Mouse (Mus musculus) MEL (cell line): ENCODE data around the gene Kxd1. TPM values are rescaled to one million over a fixed set of nuclear protein-coding genes. Genes with fewer than 3 reads are reported as not detected.

Experiments used
- DNase-seq: peaks from one replicate; pipeline ENCODE4 v3.0.0; 2011; ENCODE audit warnings: low read depth, low spot score
- H3K27ac ChIP-seq: 2 replicates; pipeline ENCODE4 v1.5.1; 2012; ENCODE audit warnings: low read depth, mild to moderate bottlenecking, control low read depth, low read length, moderate library complexity; ENCODE audit not compliant: control insufficient read depth
- H3K27me3 ChIP-seq, 2 experiments: fragments of 150-350 bp in 1 of 2; sonication (generic) in 1 of 2; 2 replicates each; pipeline ENCODE4 v1.6.1; 2012; ENCODE audit warnings: low read length in 2 of 2, mild to moderate bottlenecking in 2 of 2, improper control_type of control experiment in 1 of 2, moderate library complexity in 1 of 2; ENCODE audit not compliant: insufficient read depth in 2 of 2, control insufficient read depth in 1 of 2
- H3K36me3 ChIP-seq, 2 experiments: 2 replicates each; pipeline ENCODE4 v1.6.1; 2012 to 2014; ENCODE audit warnings: low read length in 2 of 2, improper control_type of control experiment in 1 of 2, inconsistent platforms in 1 of 2, mild to moderate bottlenecking in 1 of 2; ENCODE audit not compliant: insufficient read depth in 2 of 2, control insufficient read depth in 1 of 2
- H3K4me1 ChIP-seq, 2 experiments: fragments of 150-350 bp in 1 of 2; sonication (generic) in 1 of 2; 2 replicates each; pipeline ENCODE4 v1.6.1; 2012; ENCODE audit warnings: low read length in 2 of 2, improper control_type of control experiment in 1 of 2, mild to moderate bottlenecking in 1 of 2; ENCODE audit not compliant: insufficient read depth in 2 of 2, control insufficient read depth in 1 of 2
- H3K4me3 ChIP-seq, 2 experiments: fragments of 150-350 bp in 1 of 2; sonication (generic) in 1 of 2; 2 replicates each; pipeline ENCODE4 v1.5.1; 2012; ENCODE audit warnings: low read depth in 2 of 2, low read length in 2 of 2, mild to moderate bottlenecking in 2 of 2, moderate library complexity in 2 of 2, control low read depth in 1 of 2, improper control_type of control experiment in 1 of 2; ENCODE audit not compliant: control insufficient read depth in 1 of 2, insufficient read depth in 1 of 2
- H3K79me2 ChIP-seq: 2 replicates; pipeline ENCODE4 v1.6.1; 2012; ENCODE audit warnings: mild to moderate bottlenecking, low read length, moderate library complexity; ENCODE audit not compliant: control insufficient read depth, poor library complexity, insufficient read depth
- H3K9ac ChIP-seq: 2 replicates; pipeline ENCODE4 v1.6.1; 2012; ENCODE audit warnings: low read depth, mild to moderate bottlenecking, control low read depth, low read length, moderate library complexity; ENCODE audit not compliant: control insufficient read depth, poor library complexity, severe bottlenecking
- H3K9me3 ChIP-seq: fragments of 150-350 bp; sonication (generic); replicated peaks from 2 replicates; pipeline ENCODE4 v1.6.1; 2012; ENCODE audit warnings: mild to moderate bottlenecking, low read length, improper control_type of control experiment, moderate library complexity; ENCODE audit not compliant: insufficient read depth
- BHLHE40 ChIP-seq: IDR thresholded peaks from 2 replicates; pipeline ENCODE4 v1.6.1; 2012; ENCODE audit warnings: low read depth, mild to moderate bottlenecking, inconsistent platforms, low read length, improper control_type of control experiment, borderline replicate concordance
- ELF1 ChIP-seq: IDR thresholded peaks from 2 replicates; pipeline ENCODE4 v1.6.1; 2014; ENCODE audit warnings: low read depth, mild to moderate bottlenecking, inconsistent platforms, low read length, improper control_type of control experiment, moderate library complexity
- EP300 ChIP-seq, 2 experiments: IDR thresholded peaks; 2 replicates each; pipeline ENCODE4 v1.6.1; 2011; ENCODE audit warnings: improper control_type of control experiment in 2 of 2, low read length in 2 of 2, low read depth in 1 of 2, mild to moderate bottlenecking in 1 of 2
- ETS1 ChIP-seq: IDR thresholded peaks from 2 replicates; pipeline ENCODE4 v1.6.1; 2012; ENCODE audit warnings: low read depth, mild to moderate bottlenecking, inconsistent platforms, low read length, improper control_type of control experiment, moderate library complexity
- GATA1 ChIP-seq: IDR thresholded peaks from 2 replicates; pipeline ENCODE4 v1.6.1; 2011; ENCODE audit warnings: low read depth, low read length, improper control_type of control experiment
- MAFK ChIP-seq: IDR thresholded peaks from 2 replicates; pipeline ENCODE4 v1.6.1; 2011; ENCODE audit warnings: low read depth, mild to moderate bottlenecking, low read length, improper control_type of control experiment, borderline replicate concordance
- MAX ChIP-seq: IDR thresholded peaks from 2 replicates; pipeline ENCODE4 v1.6.1; 2011; ENCODE audit warnings: low read length, improper control_type of control experiment
- MXI1 ChIP-seq: IDR thresholded peaks from 2 replicates; pipeline ENCODE4 v1.6.1; 2011; ENCODE audit warnings: mild to moderate bottlenecking, low read depth, low read length, improper control_type of control experiment
- MYB ChIP-seq: IDR thresholded peaks from 2 replicates; pipeline ENCODE4 v1.6.1; 2011; ENCODE audit warnings: mild to moderate bottlenecking, low read depth, low read length, improper control_type of control experiment
- MYC ChIP-seq: IDR thresholded peaks from 2 replicates; pipeline ENCODE4 v1.6.1; 2011; ENCODE audit warnings: low read depth, mild to moderate bottlenecking, low read length, improper control_type of control experiment, moderate library complexity
- POLR2A ChIP-seq, 2 experiments: IDR thresholded peaks; 2 replicates each; pipeline ENCODE4 v1.6.1; 2011 to 2012; ENCODE audit warnings: low read length in 2 of 2, mild to moderate bottlenecking in 2 of 2, control low read depth in 1 of 2, improper control_type of control experiment in 1 of 2, low read depth in 1 of 2, moderate library complexity in 1 of 2; ENCODE audit not compliant: control insufficient read depth in 1 of 2, insufficient read depth in 1 of 2, poor library complexity in 1 of 2
- POLR2AphosphoS2 ChIP-seq: IDR thresholded peaks from 2 replicates; pipeline ENCODE4 v1.6.1; 2011; ENCODE audit warnings: low read length, improper control_type of control experiment
- RCOR1 ChIP-seq: IDR thresholded peaks from 2 replicates; pipeline ENCODE4 v1.6.1; 2012; ENCODE audit warnings: low read depth, mild to moderate bottlenecking, inconsistent platforms, low read length, improper control_type of control experiment
- SIN3A ChIP-seq: IDR thresholded peaks from 2 replicates; pipeline ENCODE4 v1.6.1; 2012; ENCODE audit warnings: low read length, improper control_type of control experiment, inconsistent platforms
- TAL1 ChIP-seq: IDR thresholded peaks from 2 replicates; pipeline ENCODE4 v1.6.1; 2012; ENCODE audit warnings: mild to moderate bottlenecking, inconsistent platforms, low read length, moderate library complexity, mixed read lengths
- TBP ChIP-seq: IDR thresholded peaks from 2 replicates; pipeline ENCODE4 v1.8.0; 2011; ENCODE audit warnings: low read depth, low read length, improper control_type of control experiment
- TCF12 ChIP-seq: IDR thresholded peaks from 2 replicates; pipeline ENCODE4 v1.6.1; 2014; ENCODE audit warnings: low read depth, mild to moderate bottlenecking, inconsistent platforms, low read length, improper control_type of control experiment, moderate library complexity
- USF1 ChIP-seq: IDR thresholded peaks from 2 replicates; pipeline ENCODE4 v1.6.1; 2014; ENCODE audit warnings: low read depth, mild to moderate bottlenecking, inconsistent platforms, low read length, improper control_type of control experiment, moderate library complexity
- USF2 ChIP-seq, 2 experiments: IDR thresholded peaks; 2 replicates each; pipeline ENCODE4 v1.6.1; 2011 to 2012; ENCODE audit warnings: improper control_type of control experiment in 2 of 2, low read length in 2 of 2, borderline replicate concordance in 1 of 2, inconsistent platforms in 1 of 2, low read depth in 1 of 2, mild to moderate bottlenecking in 1 of 2; ENCODE audit not compliant: insufficient read depth in 1 of 2
- ZC3H11A ChIP-seq: IDR thresholded peaks from 2 replicates; pipeline ENCODE4 v1.6.1; 2012; ENCODE audit warnings: low read depth, mild to moderate bottlenecking, inconsistent platforms, low read length, improper control_type of control experiment
- ZNF384 ChIP-seq: IDR thresholded peaks from 2 replicates; pipeline ENCODE4 v1.6.1; 2012; ENCODE audit warnings: low read depth, mild to moderate bottlenecking, inconsistent platforms, low read length, improper control_type of control experiment
- polyA plus RNA-seq, 2 experiments: library from polyadenylated mRNA; stranded (reverse) in 1 of 2; unstranded in 1 of 2; fragments of >175 nt in 1 of 2; fragments of >200 nt in 1 of 2; gene quantifications; 2 replicates each; pipeline versions ENCODE4 v1.2.1 to v1.2.4; 2012; ENCODE audit warnings: low replicate concordance in 2 of 2, low read depth in 1 of 2; ENCODE audit not compliant: insufficient read length in 2 of 2, insufficient read depth in 1 of 2, missing spikeins in 1 of 2
- total RNA-seq: library from RNA; depleted of rRNA; stranded (reverse); fragments of 300-350 nt; gene quantifications from 2 replicates; pipeline ENCODE4 v1.2.3, GENCODE M21; 2012

The Kxd1 gene
- total and polyA plus RNA-seq, 3 experiments, result 54.4 to 77.4 TPM; not detected in 1

- H3K9ac ChIP-seq, result no peak overlapping the region
- TF ChIP-seq MYC, result peak; percentile 93
- peak; percentile 86 for TF ChIP-seq TAL1
- peak; percentile 65; the same call in 1 of the 2 replicates for TF ChIP-seq RCOR1
- peak; percentile 25; the same call in 1 of the 2 replicates for TF ChIP-seq USF1
- peak; percentile 72 for TF ChIP-seq ETS1
- peak; percentile 88 for TF ChIP-seq MXI1
- TF ChIP-seq GATA1, result peak; percentile 74
- TF ChIP-seq MAFK, result no peak
- no peak for TF ChIP-seq USF2 (IDR thresholded peaks at IDR 0.05; ENCODE audit: borderline replicate concordance in 1 of 2, insufficient read depth in 1 of 2, low read depth in 1 of 2, low read length in 2 of 2)
- TF ChIP-seq SIN3A, result peak; percentile 73
- TF ChIP-seq BHLHE40, result peak; percentile 93
- TF ChIP-seq TCF12, result peak; percentile 67
- peak; percentile 81 to 84 for TF ChIP-seq EP300 (IDR thresholded peaks at IDR 0.05; ENCODE audit: low read depth in 1 of 2, low read length in 2 of 2)
- 0 out of 2 replicates have a peak, but pooled peaks have one; percentile 18 for TF ChIP-seq ELF1
- no peak for TF ChIP-seq ZC3H11A
- no peak for TF ChIP-seq MYB
- peak; percentile 76 for TF ChIP-seq ZNF384
- peak; percentile 94 for TF ChIP-seq MAX
- TF ChIP-seq POLR2A (IDR thresholded peaks at IDR 0.05; ENCODE audit: control insufficient read depth in 1 of 2, insufficient read depth in 1 of 2, low read depth in 1 of 2, low read length in 2 of 2, poor library complexity in 1 of 2), result no peak
- TF ChIP-seq TBP, result 0 out of 2 replicates have a peak, but pooled peaks have one; percentile 39
- H3K9me3 ChIP-seq, result no peaks in the 10 kb centered on the region
- H3K36me3 ChIP-seq, result peaks cover 7 to 25% of the 10 kb centered on the region in 2 experiments
- H3K4me1 ChIP-seq, result peaks cover 6 to 37% of the 10 kb centered on the region in 2 experiments
- no peak overlapping the region for H3K4me3 ChIP-seq
- no peaks in the 10 kb centered on the region for H3K27me3 ChIP-seq
- H3K27ac ChIP-seq, result peak overlapping the region; percentile 82
- peak; percentile 88 for DNase-seq
- H3K79me2 ChIP-seq, result peaks cover 26% of the 10 kb centered on the region
Measured at GRCm38 (mm10) chr8:70512253-70512903, 15.4 kb downstream of the Kxd1 start.

DNA sequence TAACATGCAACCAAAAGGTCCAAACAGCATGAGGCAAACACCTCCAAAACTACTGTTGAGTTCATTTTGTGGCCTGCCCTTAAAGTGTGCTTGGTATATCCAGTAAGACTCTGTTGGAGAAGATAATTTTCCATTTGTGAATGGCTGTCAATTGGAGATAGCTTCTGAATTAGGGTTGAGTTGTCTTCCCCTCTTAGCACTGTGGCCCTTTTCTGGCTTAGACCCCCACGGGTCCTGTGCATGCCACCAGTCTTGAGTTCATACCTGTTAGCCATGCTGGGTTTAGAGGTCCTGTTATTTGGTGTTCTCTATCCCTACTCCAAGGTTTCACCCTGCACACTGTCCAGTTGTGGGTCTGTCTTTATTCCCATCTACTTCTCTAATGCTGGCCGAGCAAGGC, 16.0 kb downstream of the Kxd1 start:
- Histone ChIP-seq H3K9me3 (no peaks in the 10 kb centered on the region), H3K4me1 (peaks cover 6 to 37% of the 10 kb centered on the region in 2 experiments), H3K4me3 (no peak overlapping the region), H3K36me3 (peaks cover 5 to 25% of the 10 kb centered on the region in 2 experiments), H3K79me2 (peaks cover 26% of the 10 kb centered on the region), H3K9ac (no peak overlapping the region), H3K27ac (peak overlapping the region; percentile 82), H3K27me3 (no peaks in the 10 kb centered on the region)
- TF ChIP-seq POLR2AphosphoS2, result peak; percentile 77
- peak in 1 of 2 experiments; percentile 45; a peak in 2 of 4 replicates for TF ChIP-seq POLR2A (IDR thresholded peaks at IDR 0.05; ENCODE audit: control insufficient read depth in 1 of 2, insufficient read depth in 1 of 2, low read depth in 1 of 2, low read length in 2 of 2, poor library complexity in 1 of 2)
- TF ChIP-seq TCF12, result no peak
- DNase-seq, result peak; percentile 39
